Mouse (Mus musculus) heart, postnatal 10 days (tissue): ENCODE measurements at regions not wholly inside any gene's neighbourhood (a gene's known extent, or its start where the extent isn't known, plus 50 kb on each side); places are given as distances from the start of the nearest gene placed in this dataset.
A peak's percentile ranks its signal among the peaks of the same experiment; 100 is the strongest.

ENCODE experiments used
- DNase-seq, 2 experiments: peaks; one replicate each; pipeline ENCODE4 v3.0.0; 2021
- intact Hi-C: fragments of 180-260 bp; cut with DNase I; formaldehyde crosslinking; loops from one replicate; pipeline ENCODE4 v1.15.1; 2025

GRCm38 (mm10) chr3:70201334-70201943, 194.0 kb downstream of the Otol1 start:
- intact Hi-C loops = no loop called here

GRCm38 (mm10) chr3:70215195-70215594, 207.8 kb downstream of the Otol1 start:
- intact Hi-C loops = no loop called here
- no peak for DNase-seq

More at GRCm38 (mm10) chr3:70201334-70201943, 194.0 kb downstream of the Otol1 start:
- no peak for DNase-seq

- intact Hi-C loops = no loop called here
- DNase-seq = no peak
Observed at GRCm38 (mm10) chr3:70216096-70216495, 208.7 kb downstream of the Otol1 start.

- DNase-seq = no peak
- intact Hi-C loops = no loop called here
Observed at GRCm38 (mm10) chr3:70218757-70219360, 211.4 kb downstream of the Otol1 start.

GRCm38 (mm10) chr3:70223443-70224065, 216.1 kb downstream of the Otol1 start:
- intact Hi-C loops = no loop called here
- no peak for DNase-seq

GRCm38 (mm10) chr3:70224846-70225245, 217.4 kb downstream of the Otol1 start:
- intact Hi-C loops = no loop called here
- no peak for DNase-seq

GRCm38 (mm10) chr3:70227165-70227564, 219.8 kb downstream of the Otol1 start:
- DNase-seq = no peak
- intact Hi-C loops = no loop called here

GRCm38 (mm10) chr3:70248655-70249054, 241.2 kb downstream of the Otol1 start:
- no peak for DNase-seq

GRCm38 (mm10) chr3:70249922-70250321, 242.5 kb downstream of the Otol1 start:
- intact Hi-C loops = no loop called here
- no peak for DNase-seq

More at GRCm38 (mm10) chr3:70248655-70249054, 241.2 kb downstream of the Otol1 start:
- intact Hi-C loops = no loop called here

- intact Hi-C loops = no loop called here
- peak; percentile 12 to 16 for DNase-seq
Observed at GRCm38 (mm10) chr3:70250733-70251132, 243.3 kb downstream of the Otol1 start.

- DNase-seq = no peak
- intact Hi-C loops = no loop called here
Observed at GRCm38 (mm10) chr3:70263318-70263717, 255.9 kb downstream of the Otol1 start.

GRCm38 (mm10) chr3:70288590-70289388, 281.4 kb downstream of the Otol1 start:
- intact Hi-C loops = no loop called here
- no peak for DNase-seq

- intact Hi-C loops = no loop called here
- no peak for DNase-seq
Observed at GRCm38 (mm10) chr3:70307556-70307955, 300.1 kb downstream of the Otol1 start.

GRCm38 (mm10) chr3:70308061-70308461, 300.6 kb downstream of the Otol1 start:
- DNase-seq = no peak
- intact Hi-C loops = no loop called here

- no peak for DNase-seq
- intact Hi-C loops = no loop called here
Observed at GRCm38 (mm10) chr3:70309304-70309703, 301.9 kb downstream of the Otol1 start.

- DNase-seq = no peak
- intact Hi-C loops = no loop called here
Observed at GRCm38 (mm10) chr3:70311055-70311454, 303.6 kb downstream of the Otol1 start.

GRCm38 (mm10) chr3:70312034-70312433, 304.6 kb downstream of the Otol1 start:
- no peak for DNase-seq
- intact Hi-C loops = no loop called here

GRCm38 (mm10) chr3:70313119-70313868, 305.9 kb downstream of the Otol1 start:
- intact Hi-C loops = no loop called here
- DNase-seq = no peak

- intact Hi-C loops = no loop called here
Observed at GRCm38 (mm10) chr3:70314239-70314638, 306.8 kb downstream of the Otol1 start.

GRCm38 (mm10) chr3:70318377-70318776, 311.0 kb downstream of the Otol1 start:
- intact Hi-C loops = no loop called here
- no peak for DNase-seq

More at GRCm38 (mm10) chr3:70314239-70314638, 306.8 kb downstream of the Otol1 start:
- DNase-seq = no peak

- DNase-seq = no peak
- intact Hi-C loops = no loop called here
Observed at GRCm38 (mm10) chr3:70319139-70319538, 311.7 kb downstream of the Otol1 start.
